Mouse (Mus musculus): Measurements from ENCODE around the gene Acy3. TPM values are rescaled to one million over a fixed set of nuclear protein-coding genes. Genes with fewer than 3 reads are reported as not detected.
A peak's percentile ranks its signal among the peaks of the same experiment; 100 is the strongest.
"Not testable (repeated sequence)": the region's sequence is repeated elsewhere in the genome, so short reads cannot be mapped to it uniquely, and the experiment has no call there.

Acy3 gene
- 10 to 100 TPM; 11.7 to 15.2 TPM for total RNA-seq (2021)
- long read RNA-seq, experiment 1, transcript Acy3-205 (8 exons, 1,284 nt) = major isoform, 9 of 15 reads
- long read RNA-seq, experiment 1, partial matches to known transcripts = 0 of 15 reads
- long read RNA-seq, experiment 1, other reads (novel, unspliced or antisense) = 3 of 15 reads
- long read RNA-seq, experiment 2, transcript Acy3-205 (8 exons, 1,284 nt) = major isoform, 6 of 9 reads
- long read RNA-seq, experiment 2, partial matches to known transcripts = 0 of 9 reads
- long read RNA-seq, experiment 2, other reads (novel, unspliced or antisense) = 3 of 9 reads

GRCm38 (mm10) chr19:3986334-3986733 lies at the start of gene Acy3:
Acy3 (plus strand) TSS chr19:3986570.
- DNase-seq = peak; percentile 88 to 91
- intact Hi-C loops (cut with DNase I) = no loop called here

- no peak for DNase-seq
- intact Hi-C loops (cut with DNase I) = no loop called here
Observed at GRCm38 (mm10) chr19:3942315-3942714, 44.1 kb upstream of the Acy3 start.

GRCm38 (mm10) chr19:3942986-3943735 lies 43.2 kb upstream of the Acy3 start:
- DNase-seq = no peak
- intact Hi-C loops (cut with DNase I) = no loop called here

GRCm38 (mm10) chr19:3945872-3946564 lies 40.4 kb upstream of the Acy3 start:
- no peak for DNase-seq
- intact Hi-C loops (cut with DNase I) = loop anchor here (2.0 kb wide), 2 partner anchors 35 to 67 kb away; partner anchors contain the start of gene Ndufv1

- intact Hi-C loops (cut with DNase I) = loop anchor here (2.0 kb wide), 2 partner anchors 34 to 66 kb away; partner anchors contain the start of gene Ndufv1
- peak; percentile 73 to 84 for DNase-seq
Observed at GRCm38 (mm10) chr19:3946715-3947114, 39.7 kb upstream of the Acy3 start.

GRCm38 (mm10) chr19:3947813-3948212 lies 38.6 kb upstream of the Acy3 start:
- DNase-seq = no peak
- intact Hi-C loops (cut with DNase I) = loop anchor here (2.0 kb wide), 2 partner anchors 33 to 65 kb away; partner anchors contain the start of gene Ndufv1

GRCm38 (mm10) chr19:3948546-3948945 lies 37.8 kb upstream of the Acy3 start:
- DNase-seq = no peak
- intact Hi-C loops (cut with DNase I) = no loop called here

- no peak for DNase-seq
- intact Hi-C loops (cut with DNase I) = loop anchor here (2.0 kb wide), 1 partner anchor 22 kb away; the partner anchor contains the start of gene Aldh3b2
Observed at GRCm38 (mm10) chr19:3950331-3950730, 36.0 kb upstream of the Acy3 start.

GRCm38 (mm10) chr19:3951461-3951860 lies 34.9 kb upstream of the Acy3 start:
- DNase-seq = no peak
- intact Hi-C loops (cut with DNase I) = loop anchor here (2.0 kb wide), 1 partner anchor 21 kb away; the partner anchor contains the start of gene Aldh3b2

- intact Hi-C loops (cut with DNase I) = no loop called here
- no peak for DNase-seq
Observed at GRCm38 (mm10) chr19:3952099-3952498, 34.3 kb upstream of the Acy3 start.

GRCm38 (mm10) chr19:3955033-3955432 lies 31.3 kb upstream of the Acy3 start:
- intact Hi-C loops (cut with DNase I) = no loop called here
- no peak for DNase-seq

- DNase-seq = no peak
- intact Hi-C loops (cut with DNase I) = no loop called here
Observed at GRCm38 (mm10) chr19:3955804-3956203, 30.6 kb upstream of the Acy3 start.

GRCm38 (mm10) chr19:3957296-3958036 lies 28.9 kb upstream of the Acy3 start:
- intact Hi-C loops (cut with DNase I); DNase-seq: not testable (repeated sequence)

GRCm38 (mm10) chr19:3958470-3958869 lies 27.9 kb upstream of the Acy3 start, which contains the start of gene Aldh3b3:
Aldh3b3 (plus strand) TSS chr19:3958645.
- intact Hi-C loops (cut with DNase I) = no loop called here
- no peak for DNase-seq

GRCm38 (mm10) chr19:3959030-3959429 lies 27.3 kb upstream of the Acy3 start:
- DNase-seq = no peak
- intact Hi-C loops (cut with DNase I) = no loop called here

GRCm38 (mm10) chr19:3960211-3960610 lies 26.2 kb upstream of the Acy3 start:
- intact Hi-C loops (cut with DNase I) = no loop called here
- DNase-seq = no peak

- DNase-seq; intact Hi-C loops (cut with DNase I): not testable (repeated sequence)
Observed at GRCm38 (mm10) chr19:3961805-3962204, 24.6 kb upstream of the Acy3 start.

GRCm38 (mm10) chr19:3962469-3962868 lies 23.9 kb upstream of the Acy3 start:
- DNase-seq = peak in 1 of 2 experiments; percentile 59

GRCm38 (mm10) chr19:3964030-3964429 lies 22.3 kb upstream of the Acy3 start:
- intact Hi-C loops (cut with DNase I) = no loop called here
- DNase-seq = no peak

More at GRCm38 (mm10) chr19:3962469-3962868, 23.9 kb upstream of the Acy3 start:
- intact Hi-C loops (cut with DNase I) = no loop called here
